Mouse (Mus musculus) ES-E14 (cell line): ENCODE results near the gene Gpr137.

Experiments
- CHD2 ChIP-seq: IDR thresholded peaks from 2 replicates; pipeline ENCODE4 v1.6.1; 2014; ENCODE audit warnings: mild to moderate bottlenecking, low read depth, low read length, inconsistent platforms
- HCFC1 ChIP-seq: IDR thresholded peaks from 2 replicates; pipeline ENCODE4 v1.6.1; 2012; ENCODE audit warnings: low read length, inconsistent platforms, borderline replicate concordance; ENCODE audit not compliant: insufficient read depth
- MAFK ChIP-seq: IDR thresholded peaks from 2 replicates; pipeline ENCODE4 v1.6.1; 2014; ENCODE audit warnings: mild to moderate bottlenecking, low read depth, low read length, inconsistent platforms; ENCODE audit not compliant: insufficient read depth
- ZC3H11A ChIP-seq: IDR thresholded peaks from 2 replicates; pipeline ENCODE4 v1.6.1; 2012; ENCODE audit warnings: low read depth, mild to moderate bottlenecking, inconsistent platforms, low read length, borderline replicate concordance

DNA sequence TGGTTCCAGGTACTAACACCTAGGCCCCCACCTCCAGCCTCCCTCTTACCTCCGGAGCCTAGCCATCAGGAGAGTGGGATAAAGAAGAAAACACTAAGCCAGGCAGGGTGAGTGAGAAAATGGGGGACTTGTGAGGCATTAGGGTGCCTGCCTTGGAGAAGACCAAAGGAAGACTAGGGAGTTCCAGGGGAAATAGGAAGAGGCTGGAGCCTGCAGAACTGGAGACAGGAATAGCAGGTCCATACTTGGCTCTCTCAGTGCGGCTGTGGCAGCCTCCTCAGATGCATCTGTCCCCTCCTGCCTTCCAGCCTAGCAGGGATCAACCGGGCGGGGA, 9.2 kb downstream of the Gpr137 start:
- TF ChIP-seq MAFK (no peak), HCFC1 (no peak), ZC3H11A (no peak), CHD2 (no peak)
